Mouse (Mus musculus) inflammation-experienced regulatory T-cells, adult 16 weeks (primary cell): ENCODE measurements around the gene Bach1. TPM values are rescaled to one million over a fixed set of nuclear protein-coding genes. Genes with fewer than 3 reads are reported as not detected.

ENCODE experiments used
- polyA plus RNA-seq: library from polyadenylated mRNA; unstranded; fragments of 100-300 nt; shearing (Covaris generic); gene quantifications from one replicate; pipeline ENCODE4 v1.2.1, GENCODE M21; 2017

Gene Bach1
- polyA plus RNA-seq, result 5.0 TPM

GRCm38 (mm10) chr16:87698692-87699305 is at the start of gene Bach1:
Gene Bach1, plus strand, starts transcription at chr16:87698945.

Other genes starting within 250 kb of the Bach1 start
- 78.2 TPM for gene Usp16, start 244.2 kb upstream of the Bach1 start, polyA plus RNA-seq
- gene Cct8, start 203.1 kb upstream of the Bach1 start, polyA plus RNA-seq, result 442 TPM
- not detected for gene Map3k7cl, start 145.6 kb upstream of the Bach1 start, polyA plus RNA-seq